Mouse (Mus musculus): Measurements from ENCODE around the gene Vars2.

The Vars2 gene

DNA sequence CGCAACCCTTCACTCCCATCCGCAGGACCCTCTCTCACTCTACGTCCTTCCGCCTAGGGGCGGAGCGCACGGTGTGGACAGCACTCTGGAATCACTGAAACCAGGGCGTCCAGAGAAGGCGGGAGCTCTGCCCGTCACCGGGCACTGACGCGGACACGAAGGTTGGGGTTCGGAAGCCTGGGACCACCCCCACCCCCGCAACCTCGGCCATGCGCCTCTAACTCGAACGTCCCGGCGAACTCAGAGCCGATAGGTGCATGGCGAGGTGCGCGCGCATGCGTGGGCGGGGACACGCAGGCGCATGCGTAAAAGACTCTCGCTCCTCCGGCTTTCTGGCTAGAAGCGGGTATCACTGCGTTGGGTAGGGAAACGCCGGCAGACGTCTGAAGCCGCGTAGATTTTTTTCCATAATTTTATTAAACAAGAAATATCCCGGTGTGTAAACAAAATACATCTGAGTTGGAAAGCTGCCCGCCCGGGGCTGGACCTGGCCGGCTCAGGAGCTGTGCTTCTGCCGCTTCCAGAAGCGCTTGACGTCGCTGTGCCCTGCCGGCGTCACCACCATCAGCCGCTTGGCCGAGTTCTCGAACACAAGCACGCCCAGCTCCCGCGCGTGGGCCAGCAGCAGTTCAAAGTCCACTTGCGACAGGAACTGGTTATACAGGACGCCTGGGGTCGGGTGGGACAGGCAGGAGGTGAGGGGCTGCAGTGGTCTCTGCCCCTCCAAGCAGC, at the start of gene Vars2:
Vars2 (minus strand) TSS at position 259 of the 732 bp plus-strand sequence.
- DNase-seq (ENCODE audit: low read depth): peak; percentile 93

- DNase-seq (ENCODE audit: low read depth): no peak
Measured at GRCm38 (mm10) chr17:35717080-35717479, 49.7 kb upstream of the Vars2 start.

DNA sequence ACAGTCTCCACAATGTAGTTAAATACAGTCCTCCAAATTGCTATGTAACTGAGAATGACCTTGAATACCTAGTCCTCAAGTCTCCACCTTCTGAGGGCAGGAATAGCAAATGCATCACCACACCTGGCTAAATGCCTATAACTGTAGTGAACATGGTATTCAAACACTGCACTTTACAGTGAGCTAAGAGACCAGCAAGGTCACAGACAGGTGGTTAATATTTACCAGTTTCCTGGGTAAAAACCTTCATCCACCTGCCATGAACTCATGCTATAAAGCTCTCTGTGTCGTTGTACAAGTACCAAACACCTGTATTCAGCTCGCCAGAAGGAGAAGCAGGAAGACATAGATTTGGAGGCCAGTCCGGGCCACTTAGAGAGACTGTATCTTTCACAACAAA, 48.7 kb upstream of the Vars2 start:
- DNase-seq (ENCODE audit: low read depth): no peak

DNA sequence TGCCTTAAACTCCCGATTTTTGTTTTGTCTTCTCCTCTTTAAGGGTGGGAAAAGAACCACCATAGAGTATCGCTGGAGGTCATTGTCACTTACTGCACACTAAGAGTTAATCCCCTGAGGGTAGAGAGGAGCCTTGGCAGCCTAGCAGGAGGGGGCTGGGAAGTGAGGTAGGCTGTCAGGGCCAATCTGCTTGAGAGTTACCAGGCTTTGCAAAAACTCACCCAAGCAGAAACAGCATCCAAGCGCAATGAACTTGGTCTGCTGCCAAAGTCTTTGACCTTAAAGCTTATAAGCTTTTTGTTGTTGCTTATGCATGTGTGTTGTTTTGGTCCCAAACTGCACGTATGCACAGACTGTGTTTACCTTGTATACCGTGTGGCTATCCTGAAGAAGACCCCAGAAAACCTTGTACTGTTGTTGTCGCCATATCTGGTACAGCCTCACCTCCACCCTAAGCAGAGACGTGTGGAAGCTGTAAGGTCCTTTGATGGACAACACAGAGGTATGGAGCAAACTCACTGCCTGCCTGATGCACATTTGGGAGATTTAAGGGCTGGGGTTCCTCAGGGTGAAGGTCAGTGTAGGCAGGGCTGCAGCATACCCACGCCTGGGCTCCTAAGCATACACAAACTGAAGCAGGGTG, 43.4 kb upstream of the Vars2 start:
- DNase-seq (ENCODE audit: low read depth): no peak

DNA sequence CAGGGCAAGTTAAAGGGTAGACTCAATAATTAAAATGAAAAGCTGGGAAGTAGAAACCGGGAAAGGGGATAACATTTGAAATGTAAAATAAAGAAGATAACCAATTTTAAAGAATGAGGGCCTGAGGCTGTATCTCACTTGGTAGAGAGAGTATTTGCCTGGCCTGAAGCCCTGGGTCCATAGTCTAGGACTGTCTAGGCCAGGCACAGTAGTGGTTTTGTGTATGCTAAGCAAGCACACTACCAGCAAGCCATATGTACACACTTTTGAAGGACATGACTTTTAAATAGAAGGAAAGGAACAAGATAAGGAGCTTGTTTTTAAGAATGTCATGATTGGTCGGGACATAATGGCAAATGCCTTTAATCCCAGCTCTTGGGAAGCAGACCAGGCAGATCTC, 41.2 kb upstream of the Vars2 start:
- DNase-seq (ENCODE audit: low read depth): no peak

DNA sequence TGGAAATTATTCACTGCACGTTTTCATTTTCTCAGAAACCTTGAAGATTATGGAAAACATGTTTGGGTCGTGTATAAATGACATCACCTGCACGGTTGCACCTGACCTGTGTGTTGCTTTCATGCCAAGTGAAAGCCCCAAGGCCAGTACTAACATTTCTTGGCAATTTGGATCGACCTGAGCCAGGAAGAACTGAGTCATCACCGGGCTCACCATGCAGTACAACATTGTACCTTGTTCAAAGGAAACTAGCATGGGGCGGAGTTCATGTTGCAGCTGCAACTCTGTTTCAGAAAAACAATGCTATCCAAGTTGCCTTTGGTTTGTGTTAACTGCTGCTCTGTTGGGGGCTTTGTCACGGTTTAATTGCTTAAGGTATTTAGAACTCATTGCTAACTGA, 40.5 kb upstream of the Vars2 start:
- DNase-seq (ENCODE audit: low read depth): no peak

DNA sequence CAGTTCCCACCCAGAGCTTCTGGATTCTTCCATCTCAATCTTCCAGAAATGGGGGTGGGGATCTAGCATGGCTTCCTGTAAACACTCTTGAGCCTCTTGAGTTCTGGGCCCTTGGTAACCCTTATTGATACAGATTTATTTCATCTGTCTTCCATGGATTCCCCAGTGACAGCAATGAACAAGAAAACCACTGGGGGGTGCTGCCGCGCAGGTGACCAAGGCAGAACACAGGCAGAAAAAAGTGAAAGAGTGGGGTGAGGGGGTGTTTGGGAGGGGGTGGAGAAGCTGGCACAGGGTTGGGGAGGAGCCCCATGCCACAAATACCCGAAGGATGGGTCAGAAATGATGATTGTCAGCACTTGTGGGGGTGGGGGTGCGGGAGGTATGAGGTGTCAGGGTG, 38.4 kb upstream of the Vars2 start:
- DNase-seq (ENCODE audit: low read depth): no peak

GRCm38 (mm10) chr17:35704621-35705464, 37.5 kb upstream of the Vars2 start, which contains the start of gene Ddr1:
TSS of gene Ddr1 (minus strand) at chr17:35704621.
- DNase-seq (ENCODE audit: low read depth): no peak

DNA sequence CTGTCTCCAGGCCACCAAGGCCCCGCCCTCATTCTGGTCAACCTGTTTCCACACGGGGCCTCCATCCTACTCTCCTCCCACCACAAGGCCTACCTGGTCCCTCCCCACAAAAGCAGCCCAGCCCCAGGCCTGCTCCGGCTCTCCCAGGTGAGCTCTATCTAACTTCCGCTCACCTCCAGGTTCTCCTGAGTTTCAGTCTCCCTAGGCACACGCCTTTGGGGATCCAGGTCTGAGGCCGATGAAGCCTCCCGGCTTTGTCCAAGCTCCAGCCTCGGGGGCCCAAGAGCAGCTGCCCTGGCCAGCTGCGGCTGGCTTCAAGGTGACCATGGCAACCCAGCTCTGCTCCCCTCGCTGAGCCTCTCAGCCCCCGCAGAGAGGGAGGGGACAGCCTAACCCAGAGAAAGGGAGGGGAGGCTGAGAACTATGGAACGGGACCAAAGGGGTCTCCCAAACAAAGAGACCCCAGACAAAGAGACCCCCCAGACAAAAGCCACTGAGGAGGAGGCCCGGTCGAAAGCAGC, 36.4 kb upstream of the Vars2 start:
- no peak for DNase-seq (ENCODE audit: low read depth)

GRCm38 (mm10) chr17:35703065-35703464, 35.7 kb upstream of the Vars2 start:
- no peak for DNase-seq (ENCODE audit: low read depth)

DNA sequence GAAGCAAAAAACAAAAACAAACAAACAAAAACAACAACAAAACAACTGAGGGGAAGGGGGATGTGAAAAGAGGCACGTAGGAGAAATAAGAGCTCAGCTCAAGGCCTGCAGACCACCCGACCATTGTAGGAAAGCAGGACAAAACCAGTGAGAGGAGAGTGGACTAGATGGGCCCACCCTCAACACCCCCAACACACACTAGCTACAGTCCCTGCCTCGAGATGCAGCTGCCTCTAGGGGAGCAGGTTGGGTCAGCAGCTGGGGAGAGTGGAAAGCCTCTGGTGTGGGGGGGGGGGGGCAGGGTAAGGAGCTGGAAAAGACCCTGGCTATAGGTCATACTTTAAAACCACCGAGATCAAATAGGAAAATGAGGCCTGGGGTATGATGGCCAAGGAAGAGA, 35.2 kb upstream of the Vars2 start:
- DNase-seq (ENCODE audit: low read depth): no peak

DNA sequence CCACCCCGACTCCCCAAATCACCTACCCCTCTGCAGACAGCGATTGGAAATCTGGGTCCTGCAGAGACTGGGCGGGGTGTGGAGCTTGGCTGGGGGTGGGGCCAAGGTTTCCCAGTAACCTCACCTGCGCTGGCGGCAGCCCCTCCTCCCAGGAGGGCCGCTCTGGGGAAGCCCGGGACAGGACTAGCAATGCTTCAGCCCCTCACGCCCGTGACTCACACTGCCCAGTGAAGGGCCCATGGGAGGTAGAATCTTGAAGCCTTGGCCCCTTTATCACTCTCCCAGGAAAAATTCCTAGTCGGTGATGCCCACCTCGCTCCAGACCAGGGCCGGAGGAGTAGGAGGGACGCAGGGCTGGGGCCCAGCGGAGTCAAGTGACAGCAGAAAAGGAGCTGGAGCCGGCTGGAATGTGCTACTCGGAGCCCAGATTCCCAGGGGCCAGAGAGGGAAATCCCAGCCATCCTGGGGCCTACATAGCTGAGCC, 34.6 kb upstream of the Vars2 start:
- DNase-seq (ENCODE audit: low read depth): no peak

- DNase-seq (ENCODE audit: low read depth): no peak
Measured at GRCm38 (mm10) chr17:35701203-35701977, 34.0 kb upstream of the Vars2 start.

GRCm38 (mm10) chr17:35700371-35700961, 33.1 kb upstream of the Vars2 start:
- DNase-seq (ENCODE audit: low read depth): no peak

GRCm38 (mm10) chr17:35699919-35700318, 32.5 kb upstream of the Vars2 start:
- no peak for DNase-seq (ENCODE audit: low read depth)

GRCm38 (mm10) chr17:35698501-35698883, 31.1 kb upstream of the Vars2 start:
- no peak for DNase-seq (ENCODE audit: low read depth)

GRCm38 (mm10) chr17:35697759-35698500, 30.5 kb upstream of the Vars2 start:
- no peak for DNase-seq (ENCODE audit: low read depth)

DNA sequence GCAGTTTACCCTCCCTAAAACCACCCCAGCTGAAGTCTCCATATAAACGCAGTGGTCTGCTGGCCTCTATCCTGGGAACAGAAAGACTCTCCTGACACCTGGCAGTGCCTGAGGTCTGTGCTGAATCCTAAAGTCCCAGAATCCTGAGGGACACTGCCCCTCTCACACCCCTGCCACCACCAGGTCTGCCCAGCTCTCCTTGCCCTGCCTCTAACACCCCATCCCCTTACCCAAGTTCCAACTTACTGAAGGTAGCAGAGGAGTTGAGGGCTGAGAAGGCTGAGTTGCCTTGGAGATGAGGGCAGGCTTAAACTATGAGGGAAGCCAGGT, 30.0 kb upstream of the Vars2 start:
- DNase-seq (ENCODE audit: low read depth): no peak

GRCm38 (mm10) chr17:35696691-35697090, 29.3 kb upstream of the Vars2 start:
- no peak for DNase-seq (ENCODE audit: low read depth)

GRCm38 (mm10) chr17:35695289-35695688, 27.9 kb upstream of the Vars2 start:
- DNase-seq (ENCODE audit: low read depth): no peak

- DNase-seq (ENCODE audit: low read depth): no peak
Measured at GRCm38 (mm10) chr17:35693906-35694305, 26.5 kb upstream of the Vars2 start.
